Mouse (Mus musculus) adrenal gland, adult 8-10 months (tissue): ENCODE measurements around the gene 1700013G24Rik. TPM values are rescaled to one million over a fixed set of nuclear protein-coding genes. Genes with fewer than 3 reads are reported as not detected.

Experiments
- DNase-seq: peaks from one replicate; pipeline ENCODE4 v3.0.0; 2022
- total RNA-seq, 4 experiments: library from RNA; stranded (reverse); gene quantifications; 2 replicates each; pipeline ENCODE4 v1.2.4; 2022

Gene 1700013G24Rik
- total RNA-seq, 4 experiments from 2014 or later = not detected

DNA sequence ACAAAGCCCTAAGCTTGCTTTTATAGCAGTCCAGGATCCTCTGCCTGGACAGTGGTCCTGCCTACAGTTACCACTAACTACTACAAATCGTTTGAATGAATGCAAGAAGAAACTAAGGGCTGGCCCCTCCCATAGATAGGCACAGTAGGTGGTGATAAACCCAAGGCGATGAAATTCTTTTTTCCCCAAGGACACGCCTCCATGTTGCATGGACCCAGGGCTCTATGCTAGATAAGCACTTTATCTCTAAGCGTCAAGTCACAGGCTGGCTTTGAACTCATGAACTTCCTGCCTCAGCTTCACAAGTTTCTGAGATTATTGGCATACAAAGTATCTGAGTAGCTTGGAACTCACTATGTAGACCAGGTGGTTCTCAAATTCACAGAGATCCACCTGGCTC lies 4.2 kb downstream of the 1700013G24Rik start:
- DNase-seq = no peak

DNA sequence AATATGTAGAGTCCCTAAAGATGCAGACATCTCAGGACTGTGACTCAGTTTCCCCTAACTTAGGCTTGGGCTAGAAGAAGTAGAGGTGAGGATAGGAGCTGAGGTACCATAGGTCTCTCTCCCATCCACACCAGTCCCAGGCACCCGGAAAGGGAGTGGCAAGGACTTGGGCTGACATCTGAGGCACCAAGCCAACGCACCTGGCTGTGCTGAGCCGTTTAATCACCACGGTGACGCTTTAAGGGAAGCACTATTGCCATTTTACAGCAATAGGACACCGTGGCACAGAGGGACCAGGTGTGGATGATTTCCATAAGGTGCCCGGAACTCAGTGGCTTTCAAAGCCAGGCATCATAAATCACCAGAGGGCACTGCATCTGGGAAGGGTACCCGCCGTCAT lies 5.2 kb downstream of the 1700013G24Rik start:
- DNase-seq = no peak

DNA sequence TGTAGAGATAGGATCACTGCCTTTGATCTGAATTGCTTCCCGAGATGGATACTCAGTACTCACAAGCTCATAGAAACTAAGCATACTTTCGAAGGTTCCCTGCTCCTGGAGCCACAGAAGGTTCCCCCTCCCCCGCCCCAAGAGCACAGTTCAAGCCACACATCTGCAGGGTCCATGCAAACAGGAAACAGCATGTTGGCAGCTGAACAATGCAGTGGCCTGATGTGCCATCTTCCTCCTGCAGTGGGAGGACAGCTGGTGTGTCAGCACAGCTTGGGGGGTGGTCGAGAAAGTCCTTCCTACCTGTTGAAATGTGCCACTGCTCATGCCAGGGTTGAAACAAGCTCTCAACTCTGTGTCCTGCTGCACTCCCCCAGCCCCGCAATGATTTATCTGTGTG lies 5.8 kb downstream of the 1700013G24Rik start:
- no peak for DNase-seq

DNA sequence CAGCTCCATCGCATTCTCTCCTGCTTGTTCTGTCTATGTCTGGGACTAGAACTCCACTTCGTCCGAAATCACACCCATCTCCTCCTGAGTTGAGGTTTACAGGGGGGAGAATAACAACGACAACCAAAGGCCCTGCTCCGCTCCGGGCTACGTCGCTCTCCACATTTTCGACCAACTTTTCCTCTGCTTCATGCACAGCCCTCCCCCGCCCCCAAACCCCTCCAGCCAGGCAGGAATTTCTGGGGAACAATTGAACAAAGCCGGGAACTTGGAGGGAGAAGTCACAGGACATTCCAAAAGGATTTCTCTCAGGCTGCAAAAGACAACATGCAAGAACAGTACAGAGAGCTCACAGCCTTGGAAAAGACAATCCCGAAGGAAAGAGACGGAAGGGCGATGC lies 7.6 kb downstream of the 1700013G24Rik start:
- DNase-seq = no peak

DNA sequence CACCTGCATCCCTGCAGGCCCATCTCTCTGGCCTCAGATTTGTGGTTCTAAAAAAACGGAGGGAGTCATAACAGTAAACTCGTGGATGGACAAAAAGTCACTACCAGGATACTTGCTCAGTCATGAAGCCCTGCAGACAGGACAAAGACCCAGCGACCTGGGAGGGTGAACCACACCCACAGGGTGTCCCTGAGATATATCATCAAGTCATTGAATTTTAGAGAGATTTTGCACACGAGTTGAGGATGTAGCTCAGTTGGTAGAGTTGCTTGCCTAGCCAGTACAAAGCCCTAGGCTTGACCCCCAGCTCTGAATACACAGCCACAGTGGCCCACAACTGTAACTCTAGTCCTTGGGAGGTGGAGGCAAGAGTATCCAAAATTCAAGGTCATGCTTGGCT lies 8.1 kb downstream of the 1700013G24Rik start:
- no peak for DNase-seq

DNA sequence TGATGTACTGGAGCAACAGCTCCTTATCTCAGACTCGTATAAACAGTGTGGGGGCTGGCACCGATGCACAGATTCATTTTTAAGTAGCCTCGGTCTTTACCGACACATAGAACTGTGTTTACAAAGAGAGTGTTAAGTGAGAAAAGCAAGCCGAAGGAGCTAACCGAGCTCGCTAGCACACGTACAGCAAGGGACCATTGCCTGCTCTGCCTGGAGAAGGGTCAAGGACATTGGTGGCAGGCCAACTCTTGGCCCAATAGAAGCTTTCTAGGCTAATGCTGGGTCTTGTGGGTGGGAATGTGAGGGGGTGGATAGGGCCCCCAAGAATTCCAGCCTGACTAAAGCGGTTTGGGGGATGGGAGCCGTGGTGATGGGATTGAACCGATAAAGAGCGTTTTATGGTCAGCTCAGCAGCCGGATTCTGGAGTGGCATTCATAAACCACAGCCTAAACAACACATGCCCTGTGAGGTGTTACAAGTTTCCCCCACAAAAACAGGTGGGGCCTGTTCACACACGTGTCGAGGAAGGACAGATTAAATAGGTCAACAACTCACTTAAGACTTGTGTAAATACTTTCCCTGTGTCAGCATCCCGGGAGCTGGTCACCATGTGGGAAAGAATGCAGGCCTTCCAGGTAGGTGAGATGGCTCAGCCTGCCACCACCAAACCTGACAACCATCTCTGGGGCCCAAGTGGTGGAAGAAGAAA lies 9.1 kb downstream of the 1700013G24Rik start:
- no peak for DNase-seq

DNA sequence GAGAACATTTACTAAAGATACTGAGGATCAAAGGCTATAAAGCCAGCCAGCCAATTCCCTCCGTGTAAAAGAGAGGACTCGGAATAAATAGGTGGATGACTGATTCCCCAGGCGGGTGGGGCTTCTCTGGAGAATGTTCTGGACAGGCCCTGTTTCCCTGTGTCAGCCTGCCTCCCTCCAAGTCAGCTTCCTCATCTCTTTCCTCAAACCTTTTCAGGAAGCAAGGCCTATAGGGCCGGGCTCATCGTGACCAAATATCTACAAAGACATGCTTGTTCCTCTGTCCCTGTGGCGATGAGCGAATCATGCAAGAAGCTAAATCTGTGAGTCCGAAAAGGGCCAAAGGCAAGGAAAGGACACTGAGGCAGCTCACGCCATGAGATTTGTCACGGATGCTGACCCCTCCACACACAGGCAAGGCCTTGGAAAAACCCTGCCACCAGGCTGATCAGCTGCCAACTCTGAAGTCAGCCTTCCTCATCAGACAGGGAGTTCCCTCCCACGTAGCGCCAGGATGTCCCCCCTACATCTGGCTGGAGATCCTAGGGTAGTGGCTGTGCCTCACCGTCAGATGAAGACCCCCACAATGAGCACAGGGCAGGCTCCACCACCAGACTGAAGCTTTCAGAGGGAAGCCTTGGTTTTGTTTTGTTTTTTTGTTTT lies 12.2 kb downstream of the 1700013G24Rik start:
- DNase-seq = no peak

DNA sequence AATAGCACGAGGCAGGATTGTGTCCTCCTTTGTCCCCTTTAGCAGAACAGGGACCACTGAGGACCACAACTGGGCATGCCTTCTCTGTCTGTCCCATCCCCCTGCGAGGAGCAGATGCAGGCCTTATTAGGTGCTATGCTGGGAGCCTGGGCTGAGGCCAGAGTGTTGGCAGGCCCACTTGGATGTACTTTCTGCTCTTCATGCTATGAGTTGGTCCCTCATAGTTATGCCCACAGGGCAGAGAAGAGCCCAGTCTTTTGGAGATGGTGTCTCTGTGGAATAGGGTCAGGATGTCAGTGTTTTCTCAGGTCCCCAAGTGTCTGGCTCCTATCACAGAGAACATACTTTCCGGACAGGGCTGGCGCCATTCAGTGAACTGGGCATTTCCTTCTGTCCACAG lies 13.9 kb downstream of the 1700013G24Rik start:
- DNase-seq = no peak

DNA sequence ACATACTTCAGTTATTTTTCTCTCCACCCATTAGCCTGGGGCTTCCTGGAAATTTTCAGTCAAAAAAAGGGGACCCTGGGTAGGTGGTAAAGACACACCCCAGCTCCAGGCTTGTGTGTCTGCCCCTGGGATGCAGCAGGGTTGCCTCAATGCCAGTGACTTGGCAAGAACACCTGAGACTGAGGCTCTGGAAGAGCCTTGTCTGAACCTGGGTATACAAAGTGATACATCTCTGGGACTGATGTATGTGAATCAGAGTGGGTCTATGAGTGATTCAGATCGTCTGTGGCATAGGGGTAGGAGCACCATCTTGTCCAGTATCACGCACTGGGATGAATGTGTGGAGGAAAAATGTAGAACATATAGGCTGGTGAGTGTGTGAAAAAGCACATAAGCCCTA lies 14.4 kb downstream of the 1700013G24Rik start:
- DNase-seq = no peak

DNA sequence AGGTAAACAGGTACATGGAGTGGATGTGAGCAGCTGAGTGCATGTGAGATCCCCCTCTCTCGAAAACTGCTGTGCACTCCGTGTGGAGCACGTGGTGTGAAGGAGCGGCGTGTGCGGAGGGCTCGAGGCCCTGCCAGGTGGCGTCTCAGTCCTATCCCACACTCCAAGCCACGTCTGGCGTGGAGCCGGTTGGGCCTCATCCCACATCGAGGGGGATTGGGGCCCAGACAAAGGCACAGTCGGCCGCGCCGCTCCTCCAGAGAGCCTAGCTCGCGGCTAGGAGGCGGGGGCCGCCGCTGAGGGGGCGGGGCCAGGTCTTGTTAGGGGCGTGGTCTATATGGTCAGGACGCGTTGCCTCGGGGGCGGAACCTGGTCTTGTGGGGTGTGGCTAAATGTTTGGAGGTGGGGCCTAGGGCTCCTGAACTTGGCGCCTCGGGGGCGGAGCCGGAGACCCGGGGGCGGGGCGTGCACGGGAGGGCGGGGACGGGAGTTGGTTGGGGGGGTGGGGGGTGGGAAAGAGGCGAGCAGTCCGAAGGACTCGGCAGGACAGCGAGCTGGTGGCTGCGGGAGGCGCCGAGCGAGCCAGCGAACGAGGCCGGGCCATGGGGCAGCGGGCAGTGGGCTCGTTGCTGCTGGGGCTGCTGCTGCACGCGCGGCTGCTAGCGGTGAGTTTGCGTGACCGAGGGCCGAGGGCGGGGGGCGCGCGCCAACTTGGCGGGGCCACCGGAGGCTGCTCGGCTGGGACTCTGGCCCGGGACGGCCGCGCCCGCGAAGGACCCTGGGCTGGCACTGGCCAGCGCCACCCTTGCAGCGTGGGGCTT lies 15.4 kb downstream of the 1700013G24Rik start, which contains the start of gene Hspg2:
Gene Hspg2, plus strand, starts transcription at position 510 of the 821 bp plus-strand sequence.
- DNase-seq = peak; percentile 96

DNA sequence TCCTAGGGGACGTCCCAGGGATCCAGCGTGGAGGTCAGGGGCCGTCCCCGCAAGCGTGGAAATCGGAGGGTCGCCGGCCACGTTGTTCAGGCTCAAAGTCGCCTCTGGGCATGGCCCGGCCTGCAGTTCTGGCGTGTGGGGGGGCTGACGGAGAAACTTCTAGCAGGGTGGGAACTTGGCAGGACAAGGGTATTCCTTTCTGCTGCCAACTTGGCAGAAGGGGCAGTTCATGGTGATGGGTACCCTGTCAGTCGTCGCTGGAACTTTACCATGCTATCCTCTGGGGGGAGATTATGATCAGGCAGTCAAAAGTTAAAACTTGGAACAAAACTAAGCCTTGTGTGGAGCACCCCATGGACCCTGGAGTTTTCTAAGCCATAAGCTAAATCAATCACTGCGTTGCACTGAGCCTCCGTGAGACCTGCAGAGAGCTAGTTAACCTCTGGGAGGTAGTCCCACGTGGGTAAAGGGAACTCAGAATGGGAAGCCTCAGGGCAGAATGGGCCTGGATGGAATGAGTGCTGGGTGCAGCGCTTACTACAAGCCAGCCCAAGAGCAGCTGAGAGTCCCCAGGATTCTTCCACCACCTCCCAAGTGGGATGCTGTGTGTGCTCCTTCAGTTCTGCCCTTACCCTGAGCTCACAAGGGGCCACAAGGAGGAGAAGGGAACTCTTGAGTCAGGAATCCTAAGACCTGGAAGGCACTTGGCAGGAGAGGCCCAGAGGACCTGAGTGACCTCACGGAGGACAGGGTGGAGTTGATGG lies 16.2 kb downstream of the 1700013G24Rik start:
- no peak for DNase-seq

DNA sequence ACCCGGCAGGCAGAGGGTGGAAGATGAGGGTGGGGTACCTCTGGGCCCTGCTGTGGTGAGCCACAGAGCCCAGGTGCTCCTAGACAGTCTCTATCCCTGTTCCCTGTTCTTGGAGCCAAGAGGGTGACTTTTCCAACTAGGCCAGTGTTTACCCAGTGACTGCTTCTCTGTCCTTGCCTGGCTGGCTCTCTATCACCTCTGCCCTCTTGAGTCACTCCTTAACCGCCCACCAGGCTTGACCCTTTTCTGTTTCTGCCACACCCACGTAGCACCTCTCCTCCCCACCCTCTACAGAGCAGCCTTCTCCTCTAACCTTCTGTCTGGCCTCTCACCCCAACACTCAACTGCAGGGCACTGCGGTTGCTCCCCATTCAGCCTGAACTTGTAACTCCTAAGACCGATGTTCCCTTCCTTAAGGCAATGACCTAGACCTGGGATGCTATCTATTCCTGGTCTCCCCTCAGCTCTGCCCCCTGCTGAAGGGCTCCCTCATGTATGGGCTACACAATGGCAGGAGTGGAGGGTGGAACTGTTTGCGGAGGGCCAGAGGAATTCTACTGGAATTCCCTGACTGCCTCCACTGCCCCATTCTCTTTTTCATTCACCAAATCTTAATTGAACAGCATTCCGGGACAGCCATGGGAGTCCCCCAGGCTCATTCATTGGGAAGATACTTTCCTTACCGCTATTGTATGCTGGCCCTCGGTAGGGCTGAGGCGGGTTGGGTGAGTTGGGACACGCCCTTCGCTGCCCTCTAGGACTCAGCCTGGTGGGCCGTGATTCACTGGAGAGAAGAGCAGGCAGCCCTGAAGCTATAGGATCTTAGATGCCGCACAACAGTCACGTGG lies 17.0 kb downstream of the 1700013G24Rik start:
- DNase-seq = peak; percentile 43

DNA sequence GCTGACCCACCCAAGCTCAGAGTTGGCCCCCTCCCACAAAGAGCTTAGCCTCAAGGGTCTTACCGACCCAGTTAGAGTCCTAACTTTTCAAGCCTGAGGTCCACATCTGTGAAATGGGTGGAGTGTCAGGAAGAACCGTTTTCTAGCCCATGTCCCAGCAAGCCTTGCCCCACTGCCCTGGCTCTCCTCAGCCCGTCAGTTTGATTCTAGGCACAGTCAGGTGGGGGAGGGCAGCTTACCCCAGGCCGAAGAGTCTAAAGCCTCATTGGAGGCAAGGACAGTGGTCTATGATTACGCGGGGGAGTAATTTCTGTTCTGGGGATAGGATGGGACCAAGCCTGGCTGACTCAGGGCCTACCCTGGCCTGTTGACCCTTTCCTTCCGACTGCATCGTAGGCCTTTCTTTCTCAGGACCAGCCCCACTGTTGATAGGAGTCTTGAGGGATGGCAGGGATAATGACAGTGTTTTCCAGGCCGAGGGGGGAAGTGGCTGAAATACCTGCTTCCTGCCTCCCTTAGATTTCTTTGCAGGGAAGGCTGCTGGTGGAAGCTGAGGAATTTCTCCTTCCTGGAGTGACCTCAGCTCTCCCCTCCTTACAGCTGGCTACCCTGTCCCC lies 17.7 kb downstream of the 1700013G24Rik start:
- no peak for DNase-seq

DNA sequence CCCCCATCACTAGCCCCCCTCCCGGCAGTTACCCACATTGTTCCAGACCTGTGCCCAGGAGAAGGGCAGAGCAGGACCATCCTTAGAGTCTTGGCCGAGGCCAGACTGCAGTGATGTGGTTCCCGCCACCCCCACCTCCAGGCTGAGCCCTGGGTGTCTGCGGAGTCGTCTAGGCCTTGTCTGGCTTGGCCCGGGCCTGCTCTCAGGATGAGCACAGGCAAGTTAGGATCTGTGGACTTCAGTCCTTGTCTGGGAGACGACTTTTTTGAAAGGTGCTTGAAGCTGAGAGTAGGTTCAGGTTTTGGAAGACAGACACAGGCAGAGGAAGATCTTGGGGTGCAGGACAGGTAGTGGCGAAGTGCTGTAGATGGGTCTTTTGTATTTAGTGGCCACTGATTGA lies 18.2 kb downstream of the 1700013G24Rik start:
- DNase-seq = no peak

DNA sequence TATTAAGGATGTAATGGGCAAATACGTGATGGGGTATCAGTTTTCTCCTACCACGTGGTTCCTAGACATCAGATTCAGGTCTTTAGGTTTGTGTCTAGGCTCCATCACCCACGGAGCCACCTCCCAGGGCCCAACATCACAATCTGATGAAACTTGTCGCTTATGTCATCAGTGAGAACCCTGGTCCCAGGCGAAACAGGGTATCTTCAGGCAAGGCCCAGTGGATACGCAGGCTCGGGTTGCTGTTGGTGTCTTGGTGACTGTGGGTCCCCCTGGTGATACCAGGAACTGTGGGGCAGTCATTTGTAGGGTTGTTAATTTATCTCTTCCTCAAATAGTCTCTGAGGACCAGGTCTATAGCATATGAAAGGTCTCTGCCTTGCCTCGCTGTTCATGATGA lies 20.2 kb downstream of the 1700013G24Rik start:
- no peak for DNase-seq

DNA sequence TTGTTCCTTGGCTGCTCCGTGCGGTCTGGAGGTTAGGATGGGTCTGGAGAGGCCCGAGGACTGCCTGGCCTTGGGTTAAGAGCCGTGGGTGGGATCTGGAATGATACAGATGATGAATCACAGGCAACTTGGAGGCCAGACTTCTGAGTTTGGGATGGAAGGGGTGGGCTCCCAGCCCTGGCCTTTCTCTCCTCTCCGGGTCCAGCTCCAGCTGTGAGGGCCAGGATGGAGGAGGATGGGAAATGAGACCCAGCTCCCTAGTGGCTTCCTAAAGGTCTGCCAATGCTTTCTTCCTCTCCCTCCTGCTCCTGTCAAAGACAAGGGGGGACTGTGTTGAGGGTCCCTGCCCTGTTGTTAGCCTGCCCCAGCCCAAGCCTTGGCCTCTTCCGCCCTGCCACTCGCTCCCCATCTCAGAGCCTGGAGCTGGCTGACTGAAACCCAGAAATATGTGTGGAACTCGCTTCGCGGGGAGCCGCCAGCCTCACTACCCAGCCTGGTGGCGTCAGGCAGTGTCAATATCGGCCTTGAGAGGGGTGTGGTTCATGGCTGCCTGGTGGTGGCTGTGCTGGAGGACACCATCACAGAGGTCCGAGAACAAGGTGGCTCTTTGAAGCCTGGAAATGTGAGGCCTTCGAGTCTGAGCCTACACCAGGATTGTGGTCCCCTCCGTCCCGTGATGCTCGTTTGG lies 20.8 kb downstream of the 1700013G24Rik start:
- peak; percentile 80 for DNase-seq

DNA sequence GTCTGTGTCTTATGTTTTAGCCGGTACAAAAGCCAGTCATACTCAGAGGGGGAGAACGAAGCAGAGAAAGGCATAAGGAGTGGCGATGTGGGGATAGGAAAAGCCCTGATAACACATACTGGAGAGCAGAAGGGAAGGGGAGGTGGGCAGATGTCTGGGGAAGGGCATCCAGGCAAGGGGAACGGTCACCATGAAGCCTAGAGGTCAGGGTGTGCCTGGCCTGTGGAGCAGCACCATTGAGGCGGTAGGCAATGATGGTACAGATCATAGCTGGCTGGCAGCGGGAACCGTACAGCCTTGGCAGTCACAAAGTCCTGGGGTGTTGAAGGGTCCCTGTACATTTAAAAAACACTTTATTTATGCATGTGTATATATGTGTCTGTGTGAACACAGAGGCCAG lies 21.6 kb downstream of the 1700013G24Rik start:
- no peak for DNase-seq

DNA sequence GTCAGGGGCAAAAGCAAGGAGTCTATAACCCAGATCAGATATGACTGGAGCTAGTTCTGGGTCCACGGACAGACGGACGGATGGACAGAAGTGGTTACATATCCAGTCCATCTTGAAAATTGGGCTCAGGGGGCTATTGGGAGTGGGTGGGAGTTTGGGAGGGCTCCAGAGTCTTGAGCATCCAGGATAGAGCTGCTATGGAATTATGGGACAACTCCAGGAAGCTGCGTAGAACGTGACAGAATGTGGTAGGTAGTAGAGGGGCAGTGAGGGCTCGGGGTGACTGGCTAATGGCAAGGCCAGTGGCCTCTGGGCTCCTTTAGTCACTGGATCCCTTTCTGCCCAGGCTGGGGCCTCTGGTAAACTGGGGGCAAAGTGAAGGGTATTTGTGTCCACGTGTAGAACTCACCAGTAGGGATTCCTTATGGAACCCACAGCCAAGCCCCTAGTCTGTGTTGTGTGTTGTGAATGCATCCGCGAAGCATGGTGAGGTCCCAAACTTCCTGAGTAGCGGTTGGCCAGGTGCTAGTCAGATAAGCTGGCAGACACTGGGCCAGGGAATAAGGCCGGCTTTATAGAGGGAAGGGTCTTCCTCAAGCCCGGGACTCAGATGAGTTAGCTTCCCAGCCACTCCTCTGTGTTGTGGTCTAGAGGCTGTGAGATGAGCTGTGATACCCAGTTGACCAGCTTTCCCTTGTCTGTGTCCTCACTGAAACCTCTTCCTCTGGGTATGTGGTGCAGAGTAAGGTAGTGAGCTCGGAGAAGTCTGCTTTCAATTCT lies 22.4 kb downstream of the 1700013G24Rik start:
- no peak for DNase-seq

DNA sequence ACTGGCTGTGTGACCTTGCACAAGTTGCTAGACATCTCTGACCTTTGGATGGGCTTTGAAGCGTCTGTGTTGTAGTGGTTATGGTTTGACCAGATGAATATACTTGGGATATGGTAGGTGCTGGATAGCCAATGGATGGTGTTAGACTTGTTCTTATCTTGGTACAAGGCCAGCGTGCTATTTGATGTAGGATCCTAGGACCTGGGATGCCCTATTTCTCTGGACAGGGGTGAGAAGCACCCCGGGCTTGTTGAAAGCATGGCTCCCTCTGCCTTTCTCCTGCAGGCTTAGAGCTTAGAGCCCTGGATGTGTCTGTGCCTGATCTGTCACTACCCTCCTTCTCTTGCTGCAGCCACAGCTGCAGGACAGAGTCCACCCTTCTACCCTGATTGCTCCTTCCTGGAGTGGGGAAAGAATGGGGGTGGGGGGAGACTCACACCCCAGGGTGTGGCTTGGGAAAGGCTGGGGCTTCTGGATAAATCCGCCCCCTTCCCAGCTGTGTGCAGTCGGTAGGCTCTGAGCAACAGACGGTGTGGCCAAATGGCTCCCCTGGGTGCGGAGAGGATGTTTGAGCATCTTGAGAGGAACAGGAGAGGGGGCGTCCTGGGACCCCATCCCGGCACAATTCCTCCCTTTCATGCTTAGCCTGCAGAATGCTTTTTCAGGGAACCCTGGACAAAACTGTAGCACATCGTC lies 23.1 kb downstream of the 1700013G24Rik start:
- DNase-seq = peak; percentile 29
